Mouse (Mus musculus) limb, embryonic 14.5 days (tissue): ENCODE measurements around the gene Gk5. TPM values are rescaled to one million over a fixed set of nuclear protein-coding genes. Genes with fewer than 3 reads are reported as not detected.
"Not testable (repeated sequence)": the region's sequence is repeated elsewhere in the genome, so short reads cannot be mapped to it uniquely, and the experiment has no call there.

ENCODE experiments used
- ATAC-seq: fragments of 200-750 bp; cut with Nextera tagmentation; 2 replicates; pipeline ENCODE4 v1.8.0; 2017; ENCODE audit warnings: low read depth, moderate number of reproducible peaks, moderate TSS enrichment; ENCODE audit not compliant: low FRiP score
- DNase-seq: peaks from one replicate; pipeline ENCODE4 v3.0.0-alpha.2; 2015; ENCODE audit warnings: low spot score
- H3K27ac ChIP-seq: fragments of 300-500 bp; sonication (generic); replicated peaks from 2 replicates; pipeline ENCODE4 v1.5.1; 2014; ENCODE audit warnings: low read depth, mild to moderate bottlenecking, low read length, moderate library complexity, mixed read lengths
- H3K27me3 ChIP-seq: fragments of 300-500 bp; sonication (generic); 2 replicates; pipeline ENCODE4 v1.6.1; 2014; ENCODE audit warnings: low read length, mixed read lengths; ENCODE audit not compliant: control insufficient read depth, insufficient read depth
- H3K36me3 ChIP-seq: fragments of 300-500 bp; sonication (generic); 2 replicates; pipeline ENCODE4 v1.6.1; 2014; ENCODE audit warnings: mild to moderate bottlenecking, low read length, moderate library complexity, mixed read lengths; ENCODE audit not compliant: control insufficient read depth, insufficient read depth
- H3K4me1 ChIP-seq: fragments of 300-500 bp; sonication (generic); 2 replicates; pipeline ENCODE4 v1.6.1; 2014; ENCODE audit warnings: antibody characterized with exemption, low read length, mixed read lengths; ENCODE audit not compliant: control insufficient read depth, insufficient read depth
- H3K4me2 ChIP-seq: fragments of 300-500 bp; sonication (generic); replicated peaks from 2 replicates; pipeline ENCODE4 v1.6.1; 2014; ENCODE audit warnings: low read depth, mild to moderate bottlenecking, low read length, moderate library complexity; ENCODE audit not compliant: severe bottlenecking
- H3K4me3 ChIP-seq: fragments of 300-500 bp; sonication (generic); replicated peaks from 2 replicates; pipeline ENCODE4 v1.5.1; 2014; ENCODE audit warnings: low read length
- H3K9ac ChIP-seq: fragments of 300-500 bp; sonication (generic); 2 replicates; pipeline ENCODE4 v1.6.1; 2014; ENCODE audit warnings: mild to moderate bottlenecking, low read depth, low read length, moderate library complexity; ENCODE audit not compliant: severe bottlenecking
- H3K9me3 ChIP-seq: fragments of 300-500 bp; sonication (generic); 2 replicates; pipeline ENCODE4 v1.6.1; 2016; ENCODE audit warnings: low read length; ENCODE audit not compliant: control insufficient read depth
- POLR2A ChIP-seq: fragments of 200-500 bp; IDR thresholded peaks from 2 replicates; pipeline ENCODE4 v1.8.0; 2012; ENCODE audit warnings: inconsistent platforms, mild to moderate bottlenecking, moderate library complexity, borderline replicate concordance; ENCODE audit not compliant: insufficient read depth, insufficient read length; ENCODE audit errors: extremely low read depth
- WGBS: fragments of 180-500 bp; shearing (Covaris S2); extraction: QIAGEN DNeasy Blood & Tissue Kit; methylation state at CpG from one replicate; pipeline ENCODE4 v1.1.7; 2014; 5-methylcytosine and 5-hydroxymethylcytosine counted together
- polyA plus RNA-seq, 2 experiments: library from polyadenylated mRNA; depleted of rRNA in 1 of 2; stranded (reverse) in 1 of 2; unstranded in 1 of 2; fragments of >200 nt; fragmentation: Nextera tagmentation in 1 of 2; extraction: Ambion mirVana in 1 of 2; gene quantifications; 2 replicates each; pipeline versions ENCODE4 v1.2.1 to v1.2.3; 2012 to 2014

Gk5 gene
- polyA plus RNA-seq, 2 experiments: 5.8 to 8.4 TPM

GRCm38 (mm10) chr9:96163443-96163842, 44.3 kb downstream of the Gk5 start:
- H3K4me2 ChIP-seq: no peak overlapping the region
- DNase-seq (no peak), ATAC-seq (no peak)
- no peak overlapping the region for H3K9ac ChIP-seq
- H3K27me3 ChIP-seq: no peaks in the 10 kb centered on the region
- H3K27ac ChIP-seq: no peak overlapping the region
- H3K4me3 ChIP-seq: no peak overlapping the region
- TF ChIP-seq POLR2A: no peak
- H3K4me1 ChIP-seq: no peaks in the 10 kb centered on the region
- no peaks in the 10 kb centered on the region for H3K9me3 ChIP-seq
- WGBS: 97% methylated on average over 7 of the region's 7 CpGs
- peaks cover 6% of the 10 kb centered on the region; the same call in 1 of the 2 replicates for H3K36me3 ChIP-seq

DNA sequence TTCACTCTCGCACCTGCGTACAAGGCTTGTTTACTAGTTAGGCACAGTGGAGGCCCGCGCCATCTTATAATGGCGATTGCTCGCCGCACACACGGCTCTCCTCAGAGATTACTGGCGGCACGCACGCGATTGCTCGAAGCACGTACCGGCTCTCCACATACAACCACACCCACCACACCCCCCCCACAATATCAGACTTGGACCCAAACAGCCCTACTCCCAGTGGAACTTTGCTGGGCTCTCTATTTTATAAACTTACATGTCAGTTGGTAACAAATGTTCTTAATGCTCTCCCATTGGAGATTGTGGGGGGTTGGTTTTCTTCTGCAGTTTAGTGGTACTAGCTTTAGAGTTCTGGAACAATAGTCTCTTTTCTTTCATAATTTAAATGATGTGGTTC, 44.8 kb downstream of the Gk5 start:
- DNase-seq, H3K9ac ChIP-seq, ATAC-seq, H3K4me3 ChIP-seq, H3K27ac ChIP-seq, H3K36me3 ChIP-seq, H3K27me3 ChIP-seq, H3K4me2 ChIP-seq, H3K4me1 ChIP-seq, H3K9me3 ChIP-seq: not testable (repeated sequence)
- WGBS: 97% methylated on average over 13 of the region's 15 CpGs

DNA sequence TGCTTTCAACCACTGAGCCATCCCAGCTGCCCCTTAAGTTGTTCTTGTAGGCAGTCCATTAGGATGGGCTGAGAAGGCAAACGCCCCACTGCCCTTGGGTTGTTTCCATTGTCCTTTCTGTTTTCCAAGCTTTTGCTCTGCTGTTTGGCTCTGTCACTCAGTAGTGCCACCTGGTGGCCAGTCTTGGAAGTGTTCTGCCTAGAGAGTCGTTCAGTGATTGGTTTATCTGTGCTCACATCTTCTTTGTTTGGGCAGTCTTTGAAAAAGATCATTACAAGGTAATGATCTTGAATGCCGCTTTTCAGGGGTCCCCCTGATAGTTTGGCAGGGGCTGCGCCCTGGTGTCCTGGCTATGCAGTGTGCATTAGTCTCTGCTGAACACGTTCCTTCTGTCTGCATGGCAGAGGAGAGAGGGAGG, 48.0 kb downstream of the Gk5 start:
- DNase-seq (peak; percentile 24), ATAC-seq (no peak)
- no peak for TF ChIP-seq POLR2A
- Histone ChIP-seq H3K27ac (no peak overlapping the region), H3K27me3 (no peaks in the 10 kb centered on the region), H3K4me2 (no peak overlapping the region), H3K4me1 (no peaks in the 10 kb centered on the region), H3K4me3 (no peak overlapping the region), H3K36me3 (peaks cover 4% of the 10 kb centered on the region; the same call in 1 of the 2 replicates), H3K9me3 (no peaks in the 10 kb centered on the region), H3K9ac (no peak overlapping the region)
- 36% methylated on average over 5 of the region's 5 CpGs for WGBS

DNA sequence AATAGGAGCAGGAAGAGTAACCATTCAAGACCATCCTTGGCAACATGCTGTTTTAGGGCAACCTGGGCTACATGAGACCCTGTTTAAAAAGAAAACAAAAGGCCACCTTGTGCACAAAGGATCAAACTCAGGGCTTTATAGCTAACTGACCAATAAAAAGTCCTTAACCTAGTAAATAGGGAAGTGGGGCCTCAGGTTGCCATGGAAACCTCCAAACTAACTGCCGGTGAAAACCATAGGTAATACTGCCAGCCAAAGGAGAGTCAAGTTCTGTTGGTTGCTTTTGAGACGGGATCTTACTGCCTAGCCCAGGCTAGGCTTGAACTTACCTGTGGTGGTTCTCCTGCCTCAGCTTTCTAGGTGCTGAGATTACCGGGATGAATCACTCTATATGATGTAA, 51.4 kb downstream of the Gk5 start:
- Histone ChIP-seq H3K27ac (no peak overlapping the region), H3K27me3 (no peaks in the 10 kb centered on the region), H3K9ac (no peak overlapping the region), H3K9me3 (no peaks in the 10 kb centered on the region), H3K36me3 (no peaks in the 10 kb centered on the region), H3K4me1 (no peaks in the 10 kb centered on the region), H3K4me3 (no peak overlapping the region), H3K4me2 (no peak overlapping the region)
- WGBS: 49% methylated on average over 3 of the region's 3 CpGs
- no peak for DNase-seq
- no peak for TF ChIP-seq POLR2A
- no peak for ATAC-seq

- Histone ChIP-seq H3K9me3 (no peaks in the 10 kb centered on the region), H3K27ac (no peak overlapping the region), H3K4me2 (no peak overlapping the region), H3K4me1 (no peaks in the 10 kb centered on the region), H3K36me3 (peaks cover 6% of the 10 kb centered on the region; the same call in 1 of the 2 replicates), H3K9ac (no peak overlapping the region), H3K4me3 (no peak overlapping the region), H3K27me3 (no peaks in the 10 kb centered on the region)
- TF ChIP-seq POLR2A: no peak
- WGBS: 83% methylated on average over 4 of the region's 4 CpGs
- ATAC-seq: no peak
- DNase-seq: no peak
These were observed 65.7 kb downstream of the Gk5 start for GRCm38 (mm10) chr9:96184909-96185308.

GRCm38 (mm10) chr9:96186701-96187100, 67.5 kb downstream of the Gk5 start:
- Histone ChIP-seq H3K27ac (no peak overlapping the region), H3K4me2 (no peak overlapping the region), H3K9ac (no peak overlapping the region), H3K4me3 (no peak overlapping the region), H3K36me3 (peaks cover 3% of the 10 kb centered on the region; the same call in 1 of the 2 replicates), H3K4me1 (no peaks in the 10 kb centered on the region), H3K9me3 (no peaks in the 10 kb centered on the region), H3K27me3 (no peaks in the 10 kb centered on the region)
- ATAC-seq (no peak), DNase-seq (no peak)
- no peak for TF ChIP-seq POLR2A
- 83% methylated on average over 7 of the region's 7 CpGs for WGBS
